Mouse (Mus musculus): ENCODE measurements at regions not wholly inside any gene's neighbourhood (a gene's known extent, or its start where the extent isn't known, plus 50 kb on each side); places are given as distances from the start of the nearest gene placed in this dataset.
A peak's percentile ranks its signal among the peaks of the same experiment; 100 is the strongest.

DNA sequence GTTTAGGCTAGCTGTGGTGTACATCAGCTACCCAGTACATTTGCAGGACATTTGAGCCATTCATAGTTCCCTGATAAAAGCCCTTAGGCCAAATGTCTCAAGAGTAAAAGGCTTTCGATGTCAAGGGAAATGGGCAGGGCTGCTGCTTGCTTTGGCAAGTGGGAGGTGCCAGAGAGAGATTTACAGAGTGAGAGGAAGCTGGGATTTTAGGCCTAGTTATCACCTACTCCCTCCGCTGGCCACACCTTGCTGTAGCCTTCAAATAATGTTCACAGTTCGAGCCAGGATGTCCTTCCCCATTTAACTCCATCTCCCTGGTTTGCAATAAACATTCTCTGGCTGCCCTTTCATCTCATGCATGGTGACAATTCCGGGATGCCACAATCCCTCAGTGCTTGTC is 527.2 kb upstream of the Btbd3 start:
- H3K4me1 ChIP-seq (replicated peaks; ENCODE audit: control insufficient read depth, insufficient read depth, low read length), result no peaks in the 10 kb centered on the region
- H3K4me3 ChIP-seq (ENCODE audit: low read depth, low read length), result no peak overlapping the region
- no peaks in the 10 kb centered on the region for H3K36me3 ChIP-seq (ENCODE audit: control insufficient read depth, insufficient read depth, low read length)
- DNase-seq (ENCODE audit: low spot score) (peak; percentile 20), ATAC-seq (ENCODE audit: low FRiP score) (no peak)
- H3K27me3 ChIP-seq (ENCODE audit: control insufficient read depth, insufficient read depth, low read length), result 0 out of 2 replicates have a peak, but pooled peaks cover 2% of the 10 kb centered on the region
- no peak overlapping the region for H3K9ac ChIP-seq (ENCODE audit: low read depth, low read length)
- no peak overlapping the region for H3K27ac ChIP-seq (ENCODE audit: low read depth, low read length)
- no peaks in the 10 kb centered on the region for H3K9me3 ChIP-seq (ENCODE audit: control insufficient read depth, low read length)
- H3K4me2 ChIP-seq (replicated peaks; ENCODE audit: low read depth, low read length), result no peak overlapping the region
- WGBS, result 46% methylated on average over 4 of the region's 4 CpGs

DNA sequence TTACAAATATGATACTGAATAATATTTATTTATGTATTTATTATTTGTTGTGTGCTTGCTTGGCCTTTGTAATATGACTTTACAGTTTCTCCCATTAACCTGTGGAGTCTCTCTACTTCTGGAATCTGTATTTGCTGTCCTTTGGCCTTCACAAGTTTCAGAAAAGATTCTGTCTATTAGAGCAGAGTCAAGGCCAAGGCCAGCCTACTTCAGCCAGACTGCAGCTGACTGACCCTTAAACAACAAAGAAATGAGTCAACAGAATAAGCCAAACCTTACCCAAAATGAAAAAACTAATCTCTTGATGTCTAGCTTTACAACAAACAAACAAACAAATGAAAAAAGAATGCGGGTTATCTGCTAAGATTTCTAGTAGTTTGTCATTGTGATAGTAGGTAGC is 532.7 kb upstream of the Btbd3 start:
- Histone ChIP-seq H3K4me2 (replicated peaks; ENCODE audit: low read depth, low read length) (no peak overlapping the region), H3K9me3 (ENCODE audit: control insufficient read depth, low read length) (no peaks in the 10 kb centered on the region), H3K27ac (ENCODE audit: low read depth, low read length) (no peak overlapping the region), H3K27me3 (ENCODE audit: control insufficient read depth, insufficient read depth, low read length) (peaks cover 4% of the 10 kb centered on the region; the same call in 1 of the 2 replicates), H3K9ac (ENCODE audit: low read depth, low read length) (no peak overlapping the region), H3K4me3 (ENCODE audit: low read depth, low read length) (no peak overlapping the region), H3K4me1 (replicated peaks; ENCODE audit: control insufficient read depth, insufficient read depth, low read length) (no peaks in the 10 kb centered on the region), H3K36me3 (ENCODE audit: control insufficient read depth, insufficient read depth, low read length) (no peaks in the 10 kb centered on the region)
- WGBS, result 88% methylated on average over 1 of the region's 1 CpGs
- no peak for ATAC-seq (ENCODE audit: low FRiP score)
- no peak for DNase-seq (ENCODE audit: low spot score)

DNA sequence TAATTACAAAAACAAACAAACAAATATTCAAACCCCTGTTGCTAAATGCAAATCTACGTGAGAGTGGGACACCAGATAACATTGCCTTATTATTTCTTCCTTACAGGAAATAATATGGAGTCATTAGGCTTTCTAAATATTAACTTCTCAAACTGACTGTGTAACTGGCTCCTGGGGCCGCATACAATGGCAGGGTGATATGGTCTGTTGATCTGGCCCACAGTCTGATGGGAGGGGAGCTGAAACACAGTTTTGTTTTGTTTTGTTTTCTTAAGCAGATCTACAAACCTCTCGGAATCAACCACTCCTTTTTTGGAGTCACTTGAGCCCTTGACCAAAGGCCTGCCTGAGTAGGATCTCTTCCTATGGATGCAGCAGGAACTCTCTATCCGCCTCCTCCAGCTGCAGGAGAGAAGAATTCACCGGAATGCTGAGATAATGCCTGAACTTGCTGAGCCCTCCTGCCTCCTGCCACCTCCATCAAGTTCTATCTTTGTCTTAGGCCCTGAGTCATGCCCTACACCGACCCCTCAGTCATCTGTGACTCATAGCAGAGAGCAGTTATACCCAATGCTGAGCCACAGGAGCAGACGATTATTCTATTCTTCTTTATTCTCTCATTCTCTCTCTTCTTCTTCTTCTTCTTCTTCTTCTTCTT is 534.5 kb upstream of the Btbd3 start:
- no peak overlapping the region for H3K27ac ChIP-seq (ENCODE audit: low read depth, low read length)
- ATAC-seq (ENCODE audit: low FRiP score) (no peak), DNase-seq (ENCODE audit: low spot score) (no peak)
- H3K9me3 ChIP-seq (ENCODE audit: control insufficient read depth, low read length), result no peaks in the 10 kb centered on the region
- peaks cover 4% of the 10 kb centered on the region; the same call in 1 of the 2 replicates for H3K27me3 ChIP-seq (ENCODE audit: control insufficient read depth, insufficient read depth, low read length)
- H3K4me3 ChIP-seq (ENCODE audit: low read depth, low read length), result no peak overlapping the region
- H3K36me3 ChIP-seq (ENCODE audit: control insufficient read depth, insufficient read depth, low read length), result no peaks in the 10 kb centered on the region
- no peak overlapping the region for H3K9ac ChIP-seq (ENCODE audit: low read depth, low read length)
- H3K4me2 ChIP-seq (replicated peaks; ENCODE audit: low read depth, low read length), result no peak overlapping the region
- H3K4me1 ChIP-seq (replicated peaks; ENCODE audit: control insufficient read depth, insufficient read depth, low read length), result no peaks in the 10 kb centered on the region
- WGBS, result 66% methylated on average over 7 of the region's 7 CpGs

DNA sequence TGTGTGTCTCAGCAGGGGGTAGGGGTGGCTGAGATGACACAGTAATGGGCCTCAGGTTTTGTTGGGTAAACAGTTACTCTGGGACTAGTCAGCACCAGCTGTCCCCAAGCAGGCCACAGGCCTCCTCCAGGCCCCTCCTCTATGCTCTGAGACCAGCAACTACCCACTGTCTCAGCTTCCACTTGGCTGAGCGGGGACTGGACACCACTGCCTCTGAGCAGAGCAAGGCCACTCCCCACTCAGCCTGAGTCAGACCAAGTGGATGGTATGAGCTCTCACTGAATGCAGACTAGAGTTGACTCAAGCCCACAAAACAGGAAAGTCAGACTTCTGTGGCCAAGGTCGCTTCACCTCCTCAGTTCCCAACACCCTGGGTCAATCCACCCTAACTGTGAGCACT is 540.5 kb upstream of the Btbd3 start:
- no peak overlapping the region for H3K27ac ChIP-seq (ENCODE audit: low read depth, low read length)
- H3K4me3 ChIP-seq (ENCODE audit: low read depth, low read length), result no peak overlapping the region
- peaks cover 8% of the 10 kb centered on the region; the same call in 1 of the 2 replicates for H3K27me3 ChIP-seq (ENCODE audit: control insufficient read depth, insufficient read depth, low read length)
- WGBS, result 68% methylated on average over 2 of the region's 2 CpGs
- no peak overlapping the region for H3K9ac ChIP-seq (ENCODE audit: low read depth, low read length)
- no peaks in the 10 kb centered on the region for H3K36me3 ChIP-seq (ENCODE audit: control insufficient read depth, insufficient read depth, low read length)
- DNase-seq (ENCODE audit: low spot score) (no peak), ATAC-seq (ENCODE audit: low FRiP score) (peak; percentile 35)
- no peaks in the 10 kb centered on the region for H3K4me1 ChIP-seq (replicated peaks; ENCODE audit: control insufficient read depth, insufficient read depth, low read length)
- H3K9me3 ChIP-seq (ENCODE audit: control insufficient read depth, low read length), result no peaks in the 10 kb centered on the region
- no peak overlapping the region for H3K4me2 ChIP-seq (replicated peaks; ENCODE audit: low read depth, low read length)

DNA sequence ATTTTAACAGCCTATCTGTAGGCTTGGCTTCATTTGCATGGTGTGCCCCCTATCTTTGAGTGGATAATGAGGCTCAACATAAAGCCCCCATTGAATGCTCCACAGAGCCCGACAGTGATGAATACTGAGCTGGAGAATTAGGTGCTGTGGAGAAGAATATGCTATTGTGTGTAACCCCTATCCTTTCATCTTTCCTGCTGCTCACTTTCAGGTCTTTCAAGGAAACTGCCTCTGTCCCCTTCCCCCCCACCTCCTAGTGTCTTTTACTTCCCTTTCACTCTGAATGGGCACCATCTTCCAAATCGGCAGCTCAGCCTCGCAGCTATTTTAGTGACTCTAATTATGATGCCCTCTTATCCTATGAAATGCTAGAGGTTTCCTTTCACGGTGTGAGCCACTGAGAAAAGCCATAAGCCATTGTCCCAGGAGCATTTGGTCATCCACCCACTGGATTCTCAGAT is 549.8 kb upstream of the Btbd3 start:
- 0 out of 2 replicates have a peak overlapping the region, but pooled peaks have one; percentile 12 for H3K4me2 ChIP-seq (replicated peaks; ENCODE audit: low read depth, low read length)
- no peak overlapping the region for H3K9ac ChIP-seq (ENCODE audit: low read depth, low read length)
- 7% methylated on average over 4 of the region's 4 CpGs for WGBS
- ATAC-seq (ENCODE audit: low FRiP score) (peak; percentile 88), DNase-seq (ENCODE audit: low spot score) (peak; percentile 58)
- H3K27me3 ChIP-seq (ENCODE audit: control insufficient read depth, insufficient read depth, low read length), result peaks cover 25% of the 10 kb centered on the region
- H3K9me3 ChIP-seq (ENCODE audit: control insufficient read depth, low read length), result no peaks in the 10 kb centered on the region
- no peak overlapping the region for H3K27ac ChIP-seq (ENCODE audit: low read depth, low read length)
- no peaks in the 10 kb centered on the region for H3K36me3 ChIP-seq (ENCODE audit: control insufficient read depth, insufficient read depth, low read length)
- H3K4me1 ChIP-seq (replicated peaks; ENCODE audit: control insufficient read depth, insufficient read depth, low read length), result no peaks in the 10 kb centered on the region
- H3K4me3 ChIP-seq (ENCODE audit: low read depth, low read length), result no peak overlapping the region

DNA sequence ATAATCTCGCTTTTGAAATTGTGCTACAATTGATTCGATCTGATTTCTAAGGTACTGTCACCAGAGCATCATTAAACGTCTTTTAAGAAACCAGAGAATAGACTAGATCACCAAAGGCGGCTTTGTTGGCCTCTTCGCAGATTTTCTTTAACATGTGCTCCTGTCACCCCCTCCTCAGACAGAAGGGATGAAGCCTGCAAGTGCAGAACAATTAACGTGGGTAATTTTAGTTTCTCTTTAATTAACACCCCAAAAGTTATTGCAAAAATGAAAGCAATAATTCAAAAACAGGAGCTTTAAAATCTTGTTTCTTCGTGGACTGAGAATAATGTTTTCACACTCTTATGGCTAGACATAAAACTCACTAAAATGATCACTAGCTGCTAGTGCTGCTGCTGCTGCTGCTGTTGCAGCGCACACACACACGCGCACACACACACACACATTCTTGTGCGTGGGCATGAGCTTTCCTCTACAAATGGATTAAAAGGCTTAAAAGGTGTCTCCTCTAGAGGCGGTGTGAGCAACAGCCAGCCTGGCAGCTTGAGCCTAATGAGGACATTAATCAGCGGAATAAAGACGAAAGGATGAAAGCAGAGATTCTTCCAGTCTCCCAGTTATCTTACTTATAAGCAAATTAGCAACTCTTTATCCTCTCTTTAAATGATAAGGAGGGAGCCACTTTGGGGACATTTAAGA is 550.5 kb upstream of the Btbd3 start:
- H3K4me1 ChIP-seq (replicated peaks; ENCODE audit: control insufficient read depth, insufficient read depth, low read length), result no peaks in the 10 kb centered on the region
- no peaks in the 10 kb centered on the region for H3K9me3 ChIP-seq (ENCODE audit: control insufficient read depth, low read length)
- 0 out of 2 replicates have a peak overlapping the region, but pooled peaks have one; percentile 0 for H3K4me2 ChIP-seq (replicated peaks; ENCODE audit: low read depth, low read length)
- H3K4me3 ChIP-seq (ENCODE audit: low read depth, low read length), result no peak overlapping the region
- ATAC-seq (ENCODE audit: low FRiP score) (peak; percentile 64), DNase-seq (ENCODE audit: low spot score) (peak; percentile 64)
- H3K27me3 ChIP-seq (ENCODE audit: control insufficient read depth, insufficient read depth, low read length), result peaks cover 30% of the 10 kb centered on the region
- no peak overlapping the region for H3K27ac ChIP-seq (ENCODE audit: low read depth, low read length)
- H3K36me3 ChIP-seq (ENCODE audit: control insufficient read depth, insufficient read depth, low read length), result no peaks in the 10 kb centered on the region
- WGBS, result 25% methylated on average over 14 of the region's 14 CpGs
- H3K9ac ChIP-seq (ENCODE audit: low read depth, low read length), result no peak overlapping the region

DNA sequence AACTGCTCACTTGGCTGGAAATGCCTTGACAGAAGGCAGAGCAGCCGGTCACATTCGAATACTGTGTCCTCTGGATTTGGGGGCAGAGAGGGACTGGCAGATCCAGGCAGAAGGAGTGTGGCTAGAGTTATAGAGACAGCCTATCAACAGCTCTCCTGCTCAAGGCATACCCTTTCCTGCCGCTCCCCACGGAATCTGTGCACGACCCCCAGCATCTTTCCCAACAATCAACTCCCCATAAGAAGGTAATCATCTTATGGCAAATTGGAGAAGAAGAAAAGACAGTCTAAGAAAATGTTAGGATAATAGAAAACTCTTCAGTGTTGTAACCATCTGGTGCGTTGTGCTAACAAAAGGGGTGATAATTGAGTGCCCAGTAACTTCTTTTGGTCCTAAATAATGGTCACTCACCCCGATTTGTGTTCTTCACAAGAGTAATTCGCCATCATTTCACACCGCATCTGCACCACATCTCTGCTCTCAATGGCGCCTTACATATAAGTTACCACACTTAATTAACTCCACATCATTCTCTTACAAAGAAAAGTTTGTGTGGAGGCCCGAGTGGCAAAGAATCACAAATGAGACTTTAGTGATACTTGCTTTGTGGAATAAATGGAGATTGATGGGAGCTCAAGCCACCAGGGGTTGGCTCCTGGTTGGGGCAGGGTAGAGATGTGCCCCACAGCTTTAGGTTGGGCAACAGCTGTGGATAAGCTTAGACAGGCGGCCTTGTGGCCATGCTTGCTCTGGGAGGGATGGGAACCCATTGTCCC is 551.2 kb upstream of the Btbd3 start:
- Histone ChIP-seq H3K27me3 (ENCODE audit: control insufficient read depth, insufficient read depth, low read length) (peaks cover 32% of the 10 kb centered on the region), H3K36me3 (ENCODE audit: control insufficient read depth, insufficient read depth, low read length) (no peaks in the 10 kb centered on the region), H3K9me3 (ENCODE audit: control insufficient read depth, low read length) (no peaks in the 10 kb centered on the region), H3K9ac (ENCODE audit: low read depth, low read length) (no peak overlapping the region), H3K4me3 (ENCODE audit: low read depth, low read length) (no peak overlapping the region), H3K27ac (ENCODE audit: low read depth, low read length) (no peak overlapping the region), H3K4me1 (replicated peaks; ENCODE audit: control insufficient read depth, insufficient read depth, low read length) (no peaks in the 10 kb centered on the region), H3K4me2 (replicated peaks; ENCODE audit: low read depth, low read length) (0 out of 2 replicates have a peak overlapping the region, but pooled peaks have one; percentile 0)
- WGBS, result 21% methylated on average over 12 of the region's 12 CpGs
- DNase-seq (ENCODE audit: low spot score) (peak; percentile 54), ATAC-seq (ENCODE audit: low FRiP score) (peak; percentile 87)

DNA sequence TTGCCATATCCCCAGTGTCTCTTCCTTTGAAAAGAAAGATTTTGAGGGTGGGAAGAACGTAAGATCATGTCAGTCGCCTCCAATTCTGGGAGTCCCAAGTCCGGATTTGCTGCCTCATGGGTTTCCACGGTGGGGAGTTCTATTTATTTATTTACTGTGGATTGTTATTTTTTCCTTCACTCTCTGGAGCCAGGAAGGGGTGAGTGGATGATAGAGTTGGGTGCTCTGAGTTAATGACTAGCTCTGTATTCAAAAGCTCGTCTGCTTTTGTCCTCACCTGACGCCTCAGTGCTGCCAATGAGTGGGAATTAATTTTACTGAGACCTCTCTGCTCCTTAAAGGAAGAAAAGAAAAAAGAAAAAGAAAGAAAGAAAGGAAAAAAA is 551.8 kb upstream of the Btbd3 start:
- no peak overlapping the region for H3K27ac ChIP-seq (ENCODE audit: low read depth, low read length)
- peaks cover 35% of the 10 kb centered on the region for H3K27me3 ChIP-seq (ENCODE audit: control insufficient read depth, insufficient read depth, low read length)
- DNase-seq (ENCODE audit: low spot score), result no peak
- H3K36me3 ChIP-seq (ENCODE audit: control insufficient read depth, insufficient read depth, low read length), result no peaks in the 10 kb centered on the region
- no peaks in the 10 kb centered on the region for H3K9me3 ChIP-seq (ENCODE audit: control insufficient read depth, low read length)
- ATAC-seq (ENCODE audit: low FRiP score), result no peak
- H3K4me2 ChIP-seq (replicated peaks; ENCODE audit: low read depth, low read length), result no peak overlapping the region
- H3K4me1 ChIP-seq (replicated peaks; ENCODE audit: control insufficient read depth, insufficient read depth, low read length), result no peaks in the 10 kb centered on the region
- no peak overlapping the region for H3K4me3 ChIP-seq (ENCODE audit: low read depth, low read length)
- WGBS, result 34% methylated on average over 6 of the region's 6 CpGs
- no peak overlapping the region for H3K9ac ChIP-seq (ENCODE audit: low read depth, low read length)
